Mouse (Mus musculus) regulatory T cell (primary cell): ENCODE data around the gene Spock1.
"Not testable (repeated sequence)": the region's sequence is repeated elsewhere in the genome, so short reads cannot be mapped to it uniquely, and the experiment has no call there.

Experiments used
- in situ Hi-C: fragments of 300-600 bp; cut with MboI, MseI; formaldehyde crosslinking; loops from one replicate; pipeline ENCODE4 v1.15.1; 2025; ENCODE audit warnings: high pct_unique_total_duplicates

Spock1 gene

DNA sequence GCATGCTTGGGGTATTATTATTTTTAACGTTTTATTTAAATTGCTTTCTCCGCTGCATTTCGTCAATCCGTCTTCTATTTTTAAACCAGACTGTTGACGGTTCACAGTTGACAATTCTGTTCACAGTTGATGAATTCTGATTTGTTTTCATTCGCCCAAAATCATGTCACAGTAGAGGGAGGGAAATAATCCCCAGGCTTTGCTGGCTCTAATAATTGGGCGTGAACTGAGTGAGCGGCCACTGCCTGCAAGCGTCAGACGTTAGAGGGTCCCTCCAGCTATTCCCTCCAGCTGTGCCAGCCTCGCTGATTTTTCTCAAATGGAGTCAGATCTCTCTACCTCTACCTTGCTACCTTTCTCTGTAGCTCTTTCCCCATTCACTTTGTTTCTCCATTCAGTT is 388.3 kb downstream of the Spock1 start:
- in situ Hi-C loops, result loop anchor here (5.0 kb wide), 1 partner anchor 83 kb away; no protein-coding TSS in a partner anchor

DNA sequence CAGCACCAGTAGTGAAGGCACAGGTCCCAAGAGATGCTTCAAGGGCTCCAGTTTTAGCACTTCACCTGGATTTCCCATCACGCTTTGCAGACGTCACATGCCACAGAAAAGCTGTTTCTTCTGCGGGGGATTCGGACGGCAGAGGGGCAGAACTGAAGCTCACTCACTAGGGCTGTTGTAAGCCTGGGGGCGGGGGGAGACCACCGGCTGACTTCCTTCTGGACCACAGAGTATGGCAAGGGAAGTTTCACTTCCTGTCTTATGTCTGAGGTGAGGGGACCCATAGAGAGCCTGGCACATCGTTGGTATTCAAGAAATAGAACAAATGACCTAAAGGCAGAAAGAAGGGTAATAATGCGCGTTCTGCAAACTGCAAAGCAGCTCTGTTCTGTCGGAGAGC is 392.4 kb downstream of the Spock1 start:
- in situ Hi-C loops, result no loop called here

DNA sequence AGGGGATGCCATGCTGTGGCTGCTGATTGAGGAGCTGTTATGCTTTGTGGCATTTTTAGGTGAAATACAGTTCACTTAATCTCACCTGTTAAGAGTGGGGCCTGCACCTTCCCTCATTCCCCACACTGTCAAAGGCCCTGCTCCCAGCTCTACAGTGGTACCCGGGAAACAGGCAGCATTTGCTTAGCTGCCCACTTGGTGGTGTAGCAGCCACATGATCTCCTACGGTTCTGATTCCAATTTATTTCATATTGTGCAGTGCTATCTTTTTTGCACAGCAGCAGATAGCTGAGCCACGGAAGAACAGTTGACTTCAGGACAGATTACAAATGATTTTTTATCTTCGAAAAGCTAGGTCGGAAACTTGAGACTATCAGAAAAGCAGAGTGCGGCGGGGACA is 406.6 kb downstream of the Spock1 start:
- in situ Hi-C loops, result no loop called here

DNA sequence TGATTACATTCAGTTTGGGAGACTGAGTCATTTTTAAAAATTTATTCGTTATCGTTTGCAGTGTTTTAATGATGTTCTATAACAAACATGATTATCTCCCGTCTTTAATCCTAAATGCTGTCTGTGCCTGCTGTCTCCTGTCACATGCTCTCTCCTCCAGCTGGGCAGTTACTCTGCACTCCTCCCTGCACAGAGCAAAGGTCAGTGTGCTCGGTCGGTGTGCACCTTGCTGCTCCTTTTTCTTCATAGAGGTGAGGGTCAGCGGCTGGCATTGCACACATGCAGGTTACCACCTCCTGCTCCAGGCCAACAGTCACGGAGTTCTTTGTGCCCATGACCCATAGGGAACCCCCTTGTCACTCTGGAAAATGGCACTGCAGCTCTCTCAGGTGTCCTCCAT is 411.4 kb downstream of the Spock1 start:
- in situ Hi-C loops, result no loop called here

DNA sequence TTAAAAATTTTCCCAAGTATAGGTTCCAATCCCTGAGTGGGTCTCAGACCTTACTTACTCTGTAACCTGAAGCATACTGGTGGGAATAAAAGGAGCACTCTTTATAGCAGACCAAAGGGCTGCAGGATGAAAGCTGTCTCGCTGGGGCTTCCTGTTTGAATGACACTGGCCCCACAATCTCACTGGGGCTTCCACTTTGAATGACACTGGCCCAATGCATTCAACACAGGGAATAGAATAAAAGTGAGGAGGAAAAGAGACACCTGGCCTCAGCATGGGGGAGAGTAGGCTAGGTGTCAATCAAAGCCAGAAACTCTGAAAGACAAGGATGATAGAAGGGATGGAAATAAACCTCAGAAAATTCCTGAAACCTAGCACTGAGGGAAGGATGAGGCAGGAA is 413.3 kb downstream of the Spock1 start:
- in situ Hi-C loops, result no loop called here

DNA sequence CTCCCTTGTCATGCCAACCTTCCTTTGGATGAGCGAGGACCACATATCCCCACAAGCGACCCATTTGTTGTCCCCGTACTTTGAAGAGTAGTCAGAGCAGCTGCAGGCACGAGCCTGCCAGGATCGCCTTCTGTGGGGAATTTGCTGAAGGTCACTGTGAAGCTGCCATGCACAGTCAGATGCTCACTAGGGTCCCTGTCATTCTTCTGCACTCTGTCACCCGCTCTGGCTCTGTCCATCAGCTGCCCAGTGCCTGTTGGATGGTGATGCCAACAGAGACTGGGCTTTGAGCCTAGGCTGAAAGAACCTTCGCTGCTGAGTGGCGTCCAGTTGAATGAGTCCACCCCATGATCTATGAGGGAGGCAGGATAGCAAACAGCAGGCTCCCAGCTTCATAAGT is 419.2 kb downstream of the Spock1 start:
- in situ Hi-C loops, result no loop called here

DNA sequence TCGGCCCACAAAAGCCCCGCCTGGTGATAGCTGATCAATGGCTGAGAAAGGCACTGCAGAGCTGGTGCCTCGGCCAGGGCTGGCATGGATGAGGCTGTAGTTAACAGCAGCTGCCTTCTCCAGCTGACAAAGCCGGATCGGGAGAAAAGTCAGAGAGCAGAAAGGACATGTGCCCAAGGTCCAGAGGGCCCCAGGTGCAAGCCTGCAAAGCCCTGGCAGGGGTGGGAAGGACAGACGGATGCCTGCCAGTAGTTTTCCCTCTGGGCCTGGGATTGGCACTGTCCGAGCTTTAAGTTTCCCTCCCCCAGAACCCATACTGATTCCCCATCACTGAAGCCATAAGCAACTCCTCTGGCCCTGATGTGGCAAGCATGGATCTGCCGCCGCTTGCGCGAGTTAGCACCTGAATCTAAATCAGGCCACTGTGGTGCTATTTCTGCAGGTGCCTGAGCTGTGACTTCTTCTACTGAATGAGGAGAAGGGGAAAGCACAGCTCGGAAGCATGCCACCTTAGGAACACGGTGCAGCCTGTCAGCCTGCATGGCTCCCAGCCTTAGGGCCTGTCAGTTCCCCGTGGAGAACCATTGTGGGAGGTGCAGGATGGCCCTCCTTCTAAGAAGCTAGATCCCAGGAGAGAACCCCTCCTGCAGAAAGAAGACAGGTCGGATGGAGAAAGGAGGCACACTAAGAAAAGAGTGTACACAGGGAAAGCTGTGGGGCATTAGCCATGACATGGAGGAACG is 423.5 kb downstream of the Spock1 start:
- in situ Hi-C loops, result no loop called here

DNA sequence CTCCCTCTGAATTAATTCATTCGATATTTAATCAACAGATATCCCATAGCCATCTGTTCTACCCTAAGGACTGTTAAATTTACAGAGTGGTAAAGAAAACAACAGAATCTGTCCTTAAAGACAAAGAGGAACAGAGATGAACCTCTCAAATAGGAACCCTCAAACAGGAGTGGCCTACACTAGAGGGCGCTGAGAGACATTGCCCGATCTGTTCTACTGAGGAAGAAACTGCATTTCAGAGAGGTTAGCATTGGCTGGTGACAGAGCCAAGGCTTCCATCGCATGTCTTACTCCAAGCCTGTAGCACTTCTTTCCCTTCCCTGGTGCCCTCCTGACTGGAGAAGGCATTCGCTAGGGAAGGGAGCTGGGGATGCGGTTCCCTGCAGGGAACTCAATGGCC is 431.4 kb downstream of the Spock1 start:
- in situ Hi-C loops, result no loop called here

DNA sequence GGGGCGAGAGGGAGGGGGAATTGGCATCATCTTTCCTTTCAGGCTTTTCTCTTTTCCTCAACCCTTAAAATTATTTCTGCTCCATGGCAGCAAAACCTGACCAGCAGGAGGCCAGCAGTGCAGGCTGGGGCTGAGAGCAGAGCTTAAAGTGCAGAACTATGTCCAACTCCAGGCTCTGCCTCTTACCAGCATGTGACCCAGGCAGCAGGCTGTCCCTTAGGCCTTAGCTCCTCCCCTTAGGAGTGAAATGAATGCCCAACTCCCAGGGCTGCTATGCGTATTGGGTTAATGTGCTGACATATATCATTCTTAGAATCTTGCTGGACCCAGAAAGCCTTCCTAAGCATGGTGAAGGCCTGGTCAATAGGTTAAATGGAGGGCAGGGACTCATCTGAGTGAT is 434.1 kb downstream of the Spock1 start:
- in situ Hi-C loops, result no loop called here

DNA sequence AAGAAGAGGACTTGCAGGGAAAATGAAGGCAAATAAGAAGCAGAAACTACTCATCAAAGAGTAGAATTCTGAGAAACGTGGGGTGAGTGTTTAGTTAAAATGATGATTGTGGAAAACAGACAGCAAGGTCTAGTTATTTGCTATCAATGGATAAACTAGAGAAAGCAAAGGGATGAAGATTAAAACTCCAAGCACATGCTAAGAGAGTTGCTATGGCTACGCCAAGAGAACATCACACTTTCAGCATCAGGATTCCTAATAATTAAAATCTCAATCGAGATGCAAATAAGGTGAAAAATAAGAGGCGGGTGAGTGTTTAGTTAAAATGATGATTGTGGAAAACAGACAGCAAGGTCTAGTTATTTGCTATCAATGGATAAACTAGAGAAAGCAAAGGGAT is 437.2 kb downstream of the Spock1 start:
- in situ Hi-C loops, result not testable (repeated sequence)

DNA sequence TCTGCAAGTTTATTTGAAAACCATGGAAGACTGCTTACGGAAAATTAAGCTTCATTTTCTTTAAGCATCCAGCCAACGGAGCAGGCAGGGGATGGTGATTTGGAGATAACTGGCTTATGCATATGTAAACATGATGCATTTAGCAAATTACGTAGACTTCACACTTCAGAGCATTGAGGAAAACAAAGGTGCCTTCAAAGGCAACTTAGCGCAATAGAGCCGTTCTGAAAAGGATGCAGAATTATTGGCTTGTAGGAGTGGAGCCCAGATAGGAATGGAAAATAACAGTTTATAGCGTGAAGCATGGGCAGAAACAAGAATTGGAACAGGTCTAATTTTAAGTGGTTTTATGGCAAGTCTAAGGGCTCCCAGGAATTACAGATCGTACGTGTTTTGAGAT is 448.2 kb downstream of the Spock1 start:
- in situ Hi-C loops, result no loop called here

DNA sequence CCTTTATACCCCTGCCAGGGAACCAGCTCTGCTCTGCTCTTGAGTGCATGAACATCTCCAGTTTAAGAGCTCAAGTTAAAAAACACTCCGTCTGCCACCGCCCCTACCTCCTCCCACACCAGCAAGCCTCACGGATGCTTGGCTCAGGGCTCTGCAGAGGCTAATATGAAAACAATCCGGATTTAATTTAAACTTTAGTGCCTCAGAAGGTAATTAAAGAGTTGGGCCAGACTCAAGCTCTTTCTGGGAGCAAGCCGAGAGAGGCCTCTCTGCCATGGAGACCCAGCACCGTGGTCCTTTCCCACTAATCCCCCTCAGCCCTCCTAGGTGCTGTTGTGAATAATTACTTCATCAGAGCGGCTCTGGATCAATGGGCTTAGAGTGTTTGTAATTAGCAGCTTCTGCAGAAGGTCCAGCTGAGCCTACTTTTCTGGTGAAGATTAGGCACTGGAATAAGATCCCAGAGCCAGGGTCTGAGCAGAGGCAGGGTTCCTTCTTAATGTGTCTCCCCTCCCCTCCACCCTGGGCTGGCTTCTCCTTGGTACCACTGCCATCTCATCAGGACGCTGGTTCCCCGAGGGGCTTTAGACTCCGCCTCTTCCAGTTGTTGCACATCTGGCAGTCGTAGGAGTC is 457.8 kb downstream of the Spock1 start:
- in situ Hi-C loops, result no loop called here

DNA sequence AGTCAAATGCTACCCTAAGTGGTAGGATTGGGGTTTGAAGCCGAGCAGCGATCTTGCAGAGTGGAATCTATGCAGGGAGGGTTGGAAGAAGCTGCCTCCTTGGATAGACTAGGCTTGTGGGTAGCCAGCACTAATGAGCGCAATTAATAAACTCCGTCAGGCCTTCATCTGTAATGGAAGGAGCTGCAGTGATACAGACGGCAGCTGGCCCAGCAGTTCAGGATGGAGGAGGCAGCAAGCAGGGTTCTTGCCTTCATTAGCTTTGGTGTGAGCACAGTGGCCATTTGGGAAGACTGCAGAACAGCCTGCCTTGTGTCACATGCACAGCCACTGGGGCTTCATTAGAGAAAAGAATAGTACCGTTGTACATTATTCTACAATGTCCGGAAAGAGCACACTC is 459.2 kb downstream of the Spock1 start:
- in situ Hi-C loops, result no loop called here

DNA sequence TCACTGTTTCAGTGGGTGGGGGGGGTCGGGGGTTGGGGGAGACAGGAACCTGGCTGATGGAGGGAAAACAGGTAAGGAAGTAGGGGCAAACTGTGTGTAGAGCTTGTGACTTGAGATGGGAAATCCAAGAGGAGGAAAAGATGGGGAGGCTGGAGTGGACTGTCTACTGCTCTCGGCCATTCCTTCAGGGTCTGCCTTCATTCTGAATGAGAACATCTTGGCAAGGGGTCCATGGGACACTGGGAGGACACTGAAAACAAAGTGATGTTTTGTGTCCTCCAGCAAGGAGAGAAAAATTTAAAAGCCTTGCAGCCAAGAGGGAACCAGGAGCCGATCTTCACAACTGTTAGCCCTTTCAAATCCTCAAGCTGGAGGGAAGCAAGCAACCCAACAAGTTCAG is 463.2 kb downstream of the Spock1 start:
- in situ Hi-C loops, result no loop called here

DNA sequence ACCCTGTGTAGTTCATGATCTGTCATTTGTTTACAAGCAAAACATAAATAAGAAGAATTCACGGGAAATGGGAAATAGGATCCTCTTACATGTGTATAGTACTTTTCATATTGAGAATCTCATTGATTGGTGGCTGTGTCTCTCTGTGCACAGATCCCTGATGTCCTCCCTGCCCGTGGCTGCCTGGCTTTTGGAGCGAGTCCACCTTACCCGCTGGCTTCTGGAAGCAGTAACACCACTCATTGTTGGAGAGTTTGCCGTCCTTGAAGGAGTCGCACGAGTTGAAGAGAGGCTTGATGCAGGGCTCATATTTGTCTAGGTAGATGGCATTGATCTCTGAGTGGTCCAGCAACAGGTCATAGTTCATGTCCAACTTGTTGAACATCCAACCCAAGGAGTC is 468.0 kb downstream of the Spock1 start:
- in situ Hi-C loops, result no loop called here

DNA sequence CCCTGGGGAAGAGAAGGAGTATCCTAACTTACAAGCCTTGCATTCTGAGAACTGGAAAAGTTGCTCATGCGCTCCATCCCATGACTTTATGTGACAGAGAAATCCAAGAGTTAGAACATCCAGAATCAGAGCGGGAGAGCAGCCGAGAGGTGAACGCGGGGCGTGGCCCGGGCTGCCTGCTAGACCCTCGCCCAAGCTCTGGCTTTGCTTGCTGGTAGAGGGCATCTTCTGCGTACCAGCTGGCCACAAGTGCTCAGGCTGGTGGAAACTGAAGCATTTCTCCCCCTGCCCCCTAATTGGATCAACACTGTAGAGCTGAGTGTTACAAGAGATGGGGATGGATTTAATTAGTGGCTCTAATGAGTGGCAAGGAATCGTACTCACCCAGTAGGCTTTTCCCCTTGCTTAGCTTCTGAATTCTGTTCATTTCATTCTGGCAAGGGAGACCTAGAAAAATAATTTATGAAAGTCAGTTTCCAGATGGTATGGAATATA is 472.4 kb downstream of the Spock1 start:
- in situ Hi-C loops, result no loop called here

DNA sequence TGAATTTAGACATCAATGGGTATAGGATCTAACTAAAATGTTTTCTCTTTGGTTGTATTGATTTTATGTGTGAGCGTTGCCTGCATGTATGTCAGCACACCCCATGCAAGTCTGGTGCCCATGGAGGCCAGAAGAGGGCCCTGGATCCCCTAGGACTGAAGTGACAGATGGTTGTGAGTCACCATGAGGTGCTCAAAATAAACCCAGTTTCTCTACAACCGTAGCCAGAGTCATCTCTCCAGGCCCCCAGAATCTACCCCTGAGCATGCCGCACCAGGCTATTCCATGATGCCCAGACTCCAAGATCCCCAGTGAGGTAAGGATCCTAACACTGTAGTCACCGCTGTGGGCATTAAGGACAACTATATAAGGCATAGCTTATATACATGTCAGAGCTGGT is 474.3 kb downstream of the Spock1 start:
- in situ Hi-C loops, result no loop called here

DNA sequence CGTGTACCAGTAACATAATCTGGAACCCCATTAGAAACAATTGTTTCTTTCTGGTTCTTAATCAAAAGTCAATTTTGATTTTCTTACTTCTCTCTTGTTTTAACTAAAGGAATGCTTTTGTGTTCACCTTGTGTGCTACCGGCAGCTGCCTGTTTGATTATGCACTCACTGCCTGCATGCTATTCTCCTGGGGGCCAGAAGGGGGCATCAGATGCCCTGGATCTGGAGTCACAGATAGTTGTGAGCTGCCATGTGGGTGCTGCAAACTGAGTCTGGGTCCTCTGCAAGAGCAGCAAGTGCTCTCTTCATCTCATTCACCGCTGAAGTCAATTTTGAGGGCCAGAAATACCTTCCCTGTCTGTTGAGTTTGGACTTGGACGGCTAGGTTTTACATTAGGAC is 476.3 kb downstream of the Spock1 start:
- in situ Hi-C loops, result no loop called here

DNA sequence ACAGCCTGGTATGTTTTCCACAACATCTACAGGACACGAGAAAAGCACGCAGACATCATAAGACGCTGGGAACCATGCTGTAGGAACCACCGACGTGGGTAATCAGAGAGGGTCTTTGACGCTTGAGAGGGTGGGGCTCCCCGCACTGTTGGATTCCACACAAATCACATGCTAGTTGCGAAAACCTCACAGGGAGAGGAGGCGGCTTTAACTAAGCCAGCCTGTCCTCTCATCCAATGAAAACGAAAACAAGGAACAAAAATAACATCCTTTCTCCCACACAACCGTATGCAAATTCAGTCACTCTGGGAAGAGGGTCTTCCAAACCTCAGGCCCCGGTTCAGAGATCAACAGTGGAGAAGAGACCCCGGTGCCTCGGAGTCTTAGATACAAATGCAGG is 479.3 kb downstream of the Spock1 start:
- in situ Hi-C loops, result no loop called here

DNA sequence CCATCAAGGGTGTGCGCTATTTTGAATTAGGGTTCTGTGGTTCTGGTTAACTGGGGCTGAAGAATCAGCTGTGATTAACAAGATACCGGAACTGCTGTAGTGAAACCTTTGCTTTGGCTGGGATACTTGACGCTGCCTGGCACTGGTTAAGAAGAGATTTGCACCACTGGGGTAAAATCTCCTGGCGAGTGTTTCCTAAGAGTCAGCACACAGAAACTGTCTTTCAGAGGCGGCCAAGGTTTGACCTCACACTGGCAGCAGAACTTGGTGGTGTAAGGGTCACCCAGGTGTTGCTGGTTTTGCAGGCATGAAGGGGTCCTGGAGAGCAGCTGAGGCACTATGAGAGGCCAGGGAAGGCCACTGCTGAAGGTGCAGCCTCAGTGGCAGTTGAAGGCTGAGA is 489.4 kb downstream of the Spock1 start:
- in situ Hi-C loops, result no loop called here

DNA sequence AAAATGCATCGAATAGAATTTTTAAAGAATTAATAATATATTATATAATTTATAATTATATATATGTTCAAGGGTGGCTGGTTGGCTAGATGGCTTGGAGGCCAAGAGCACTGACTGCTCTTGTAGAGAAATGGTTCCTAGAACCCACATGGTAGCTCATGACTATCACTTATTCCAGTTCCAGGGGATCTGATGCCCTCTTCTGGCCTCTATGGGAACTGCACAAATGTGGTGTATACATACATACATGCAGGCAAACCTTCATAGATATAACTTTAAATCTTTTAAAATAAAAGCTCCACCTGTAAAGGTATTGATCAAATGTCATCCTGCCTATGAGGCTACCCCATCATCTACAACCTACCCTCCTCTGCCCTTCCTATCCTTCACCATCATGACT is 493.4 kb downstream of the Spock1 start:
- in situ Hi-C loops, result no loop called here

DNA sequence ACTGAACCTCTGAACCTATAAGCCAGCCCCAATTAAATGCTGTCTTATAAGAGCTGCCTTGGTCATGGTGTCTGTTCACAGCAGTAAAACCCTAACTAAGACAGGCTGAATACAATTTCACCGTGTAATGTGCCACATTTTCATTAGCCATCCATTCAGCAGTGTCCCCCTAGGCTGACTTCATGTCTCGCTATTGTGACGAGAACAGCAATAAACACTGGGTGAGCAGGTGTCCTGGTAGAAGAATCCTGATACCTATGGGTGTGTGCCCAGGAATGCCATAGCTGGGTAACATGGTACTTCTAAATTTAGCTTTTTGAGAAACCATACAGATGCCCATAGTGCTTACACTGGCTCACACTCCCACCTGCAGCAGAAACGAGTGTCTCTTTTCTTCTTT is 500.5 kb downstream of the Spock1 start:
- in situ Hi-C loops, result no loop called here

DNA sequence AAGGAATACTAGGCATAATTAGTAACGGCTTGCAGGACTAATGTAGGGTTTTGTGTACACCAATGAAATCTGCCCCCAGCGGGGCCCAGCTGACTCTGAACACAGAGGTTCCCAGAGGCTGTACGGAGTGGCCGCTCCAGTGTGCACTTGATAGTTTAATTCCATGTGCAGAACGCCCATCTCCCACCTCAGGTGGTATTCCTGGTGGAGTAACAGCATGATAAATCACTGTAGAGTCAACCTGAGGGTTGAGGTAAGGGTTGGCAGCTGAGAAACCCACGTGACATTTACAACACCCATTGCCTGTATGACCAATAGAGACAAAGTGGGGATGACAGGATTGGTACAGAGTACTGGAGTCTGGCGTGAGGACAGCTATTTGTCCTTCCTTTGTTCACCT is 505.7 kb downstream of the Spock1 start:
- in situ Hi-C loops, result no loop called here
